Mouse (Mus musculus): ENCODE measurements around the gene C1ql4. TPM values are rescaled to one million over a fixed set of nuclear protein-coding genes. Genes with fewer than 3 reads are reported as not detected.

C1ql4 gene
- total RNA-seq, 2 experiments from 2014 or later: 0.19 TPM; not detected in 1

Small RNA genes lying within 50 kb of the gene (microRNA-seq; reads per million reads assigned to microRNA genes)
- 0.35 to 1.8 reads per million in 2 experiments for gene Mir6960

Other genes with a start within 250 kb of the C1ql4 start
- 10 to 100 TPM; 65.6 to 67.2 TPM for gene Kmt2d, start 216.6 kb downstream of the C1ql4 start, total RNA-seq (2021)
- gene Rhebl1, start 193.3 kb downstream of the C1ql4 start, total RNA-seq (2021): 1 to 10 TPM; 2.0 TPM
- 1 to 10 TPM; 2.7 to 3.5 TPM for gene Dhh, start 189.3 kb downstream of the C1ql4 start, total RNA-seq (2021)
- 10 to 100 TPM; 14.1 to 15.9 TPM for gene Lmbr1l, start 169.6 kb downstream of the C1ql4 start, total RNA-seq (2021)
- gene Tuba1b, start 153.3 kb downstream of the C1ql4 start, total RNA-seq (2021): 100 to 1,000 TPM; 873 to 889 TPM
- not detected for gene Gm49450, start 134.3 kb downstream of the C1ql4 start, total RNA-seq (2021)
- 100 to 1,000 TPM; 435 TPM for gene Tuba1a, start 134.1 kb downstream of the C1ql4 start, total RNA-seq (2021)
- 100 to 1,000 TPM; 200 to 203 TPM for gene Tuba1c, start 57.9 kb downstream of the C1ql4 start, total RNA-seq (2021)
- 1 to 10 TPM in 1 of 2 experiments, under 1 TPM in 1; 0.60 to 1.3 TPM for gene Prph, start 32.6 kb downstream of the C1ql4 start, total RNA-seq (2021)
- 10 to 100 TPM; 17.8 to 18.7 TPM for gene Troap, start 13.2 kb downstream of the C1ql4 start, total RNA-seq (2021)
- 1 to 10 TPM in 1 of 2 experiments, under 1 TPM in 1; 0.79 to 1.2 TPM for gene Dnajc22, start 5.4 kb upstream of the C1ql4 start, total RNA-seq (2021)
- 10 to 100 TPM; 24.8 to 28.3 TPM for gene Spats2, start 38.1 kb upstream of the C1ql4 start, total RNA-seq (2021)
- under 1 TPM; 0.41 to 0.54 TPM for gene Kcnh3, start 137.0 kb upstream of the C1ql4 start, total RNA-seq (2021)
- 10 to 100 TPM; 82.4 to 88.4 TPM for gene Mcrs1, start 164.1 kb upstream of the C1ql4 start, total RNA-seq (2021)
- gene Prpf40b, start 207.3 kb upstream of the C1ql4 start, total RNA-seq (2021): 10 to 100 TPM; 36.5 to 41.4 TPM
- gene Fam186b, start 208.1 kb upstream of the C1ql4 start, total RNA-seq (2021): under 1 TPM in 1 of 2 experiments, not detected in 1; 0.17 TPM